Mouse (Mus musculus): ENCODE measurements around the gene Runx1.

Runx1 gene

GRCm38 (mm10) chr16:92651256-92651655 is 174.7 kb downstream of the Runx1 start:
- DNase-seq (ENCODE audit: low spot score) = no peak

- no peak for DNase-seq (ENCODE audit: low spot score)
These were observed 179.8 kb downstream of the Runx1 start for GRCm38 (mm10) chr16:92646153-92646552.

- DNase-seq (ENCODE audit: low spot score) = peak; percentile 50
These were observed 180.4 kb downstream of the Runx1 start for GRCm38 (mm10) chr16:92645423-92646115.

GRCm38 (mm10) chr16:92644718-92645422 is 181.1 kb downstream of the Runx1 start:
- peak; percentile 79 for DNase-seq (ENCODE audit: low spot score)

GRCm38 (mm10) chr16:92644315-92644714 is 181.6 kb downstream of the Runx1 start:
- DNase-seq (ENCODE audit: low spot score) = no peak

- no peak for DNase-seq (ENCODE audit: low spot score)
These were observed 183.7 kb downstream of the Runx1 start for GRCm38 (mm10) chr16:92642283-92642682.

GRCm38 (mm10) chr16:92641053-92641452 is 184.9 kb downstream of the Runx1 start:
- peak; percentile 45 for DNase-seq (ENCODE audit: low spot score)

GRCm38 (mm10) chr16:92639093-92639492 is 186.9 kb downstream of the Runx1 start:
- no peak for DNase-seq (ENCODE audit: low spot score)

GRCm38 (mm10) chr16:92637033-92637432 is 188.9 kb downstream of the Runx1 start:
- DNase-seq (ENCODE audit: low spot score) = no peak

- DNase-seq (ENCODE audit: low spot score) = no peak
These were observed 193.7 kb downstream of the Runx1 start for GRCm38 (mm10) chr16:92632115-92632763.

- DNase-seq (ENCODE audit: low spot score) = no peak
These were observed 194.3 kb downstream of the Runx1 start for GRCm38 (mm10) chr16:92631637-92632036.

GRCm38 (mm10) chr16:92630950-92631349 is 195.0 kb downstream of the Runx1 start:
- no peak for DNase-seq (ENCODE audit: low spot score)

- DNase-seq (ENCODE audit: low spot score) = no peak
These were observed 196.1 kb downstream of the Runx1 start for GRCm38 (mm10) chr16:92629829-92630228.

- DNase-seq (ENCODE audit: low spot score) = no peak
These were observed 198.7 kb downstream of the Runx1 start for GRCm38 (mm10) chr16:92627262-92627661.

- no peak for DNase-seq (ENCODE audit: low spot score)
These were observed 202.0 kb downstream of the Runx1 start for GRCm38 (mm10) chr16:92623953-92624352.

- no peak for DNase-seq (ENCODE audit: low spot score)
These were observed 204.1 kb downstream of the Runx1 start for GRCm38 (mm10) chr16:92621859-92622258.

- DNase-seq (ENCODE audit: low spot score) = no peak
These were observed 205.0 kb downstream of the Runx1 start for GRCm38 (mm10) chr16:92620841-92621518.

- peak; percentile 71 for DNase-seq (ENCODE audit: low spot score)
These were observed 209.1 kb downstream of the Runx1 start for GRCm38 (mm10) chr16:92616839-92617238.

GRCm38 (mm10) chr16:92615234-92615799 is 210.6 kb downstream of the Runx1 start:
- DNase-seq (ENCODE audit: low spot score) = no peak

- peak; percentile 88 for DNase-seq (ENCODE audit: low spot score)
These were observed 213.4 kb downstream of the Runx1 start for GRCm38 (mm10) chr16:92612546-92612945.

GRCm38 (mm10) chr16:92611641-92612149 is 214.3 kb downstream of the Runx1 start:
- DNase-seq (ENCODE audit: low spot score) = peak; percentile 84

- no peak for DNase-seq (ENCODE audit: low spot score)
These were observed 215.5 kb downstream of the Runx1 start for GRCm38 (mm10) chr16:92610464-92610863.
